Mouse (Mus musculus) neural tube, embryonic 14.5 days (tissue): ENCODE measurements around the gene Cacna2d1. TPM values are rescaled to one million over a fixed set of nuclear protein-coding genes. Genes with fewer than 3 reads are reported as not detected.

Source experiments
- ATAC-seq: fragments of 200-750 bp; cut with Nextera tagmentation; 2 replicates; pipeline ENCODE4 v1.8.0; 2017; ENCODE audit warnings: low read depth, mild to moderate bottlenecking, moderate TSS enrichment, moderate library complexity
- H3K27ac ChIP-seq: fragments of 300-500 bp; sonication (generic); 2 replicates; pipeline ENCODE4 v1.5.1; 2014; ENCODE audit warnings: low read depth, mild to moderate bottlenecking, control low read depth, low read length, moderate library complexity, mixed read lengths
- H3K27me3 ChIP-seq: fragments of 300-500 bp; sonication (generic); 2 replicates; pipeline ENCODE4 v1.6.1; 2014; ENCODE audit warnings: low read length; ENCODE audit not compliant: control insufficient read depth, insufficient read depth
- H3K36me3 ChIP-seq: fragments of 300-500 bp; sonication (generic); 2 replicates; pipeline ENCODE4 v1.6.1; 2014; ENCODE audit warnings: low read length, mixed read lengths; ENCODE audit not compliant: control insufficient read depth, insufficient read depth
- H3K4me1 ChIP-seq: fragments of 300-500 bp; sonication (generic); 2 replicates; pipeline ENCODE4 v1.6.1; 2014; ENCODE audit warnings: low read length; ENCODE audit not compliant: control insufficient read depth, insufficient read depth
- H3K4me2 ChIP-seq: fragments of 300-500 bp; sonication (generic); 2 replicates; pipeline ENCODE4 v1.6.1; 2014; ENCODE audit warnings: mild to moderate bottlenecking, low read depth, low read length, control low read depth
- H3K4me3 ChIP-seq: fragments of 300-500 bp; sonication (generic); 2 replicates; pipeline ENCODE4 v1.5.1; 2014; ENCODE audit warnings: low read depth, low read length, control low read depth, mixed read lengths
- H3K9ac ChIP-seq: fragments of 300-500 bp; sonication (generic); replicated peaks from 2 replicates; pipeline ENCODE4 v1.6.1; 2014; ENCODE audit warnings: low read depth, mild to moderate bottlenecking, control low read depth, low read length, mixed read lengths
- H3K9me3 ChIP-seq: fragments of 300-500 bp; sonication (generic); 2 replicates; pipeline ENCODE4 v1.6.1; 2016; ENCODE audit warnings: low read length; ENCODE audit not compliant: control insufficient read depth
- WGBS: fragments of 180-500 bp; shearing (Covaris S2); extraction: QIAGEN DNeasy Blood & Tissue Kit; methylation state at CpG from one replicate; pipeline ENCODE4 v1.1.7; 2014; 5-methylcytosine and 5-hydroxymethylcytosine counted together
- polyA plus RNA-seq: library from polyadenylated mRNA; unstranded; fragments of >200 nt; fragmentation: Nextera tagmentation; extraction: Ambion mirVana; gene quantifications from 2 replicates; pipeline ENCODE4 v1.2.1, GENCODE M21; 2014

Cacna2d1 gene
- polyA plus RNA-seq, 1 experiment from 2014 or later, result 59.1 TPM

- ATAC-seq, result no peak
- WGBS, result 95% methylated on average over 3 of the region's 3 CpGs
Measured at GRCm38 (mm10) chr5:16376329-16376908, 441.9 kb downstream of the Cacna2d1 start.

DNA sequence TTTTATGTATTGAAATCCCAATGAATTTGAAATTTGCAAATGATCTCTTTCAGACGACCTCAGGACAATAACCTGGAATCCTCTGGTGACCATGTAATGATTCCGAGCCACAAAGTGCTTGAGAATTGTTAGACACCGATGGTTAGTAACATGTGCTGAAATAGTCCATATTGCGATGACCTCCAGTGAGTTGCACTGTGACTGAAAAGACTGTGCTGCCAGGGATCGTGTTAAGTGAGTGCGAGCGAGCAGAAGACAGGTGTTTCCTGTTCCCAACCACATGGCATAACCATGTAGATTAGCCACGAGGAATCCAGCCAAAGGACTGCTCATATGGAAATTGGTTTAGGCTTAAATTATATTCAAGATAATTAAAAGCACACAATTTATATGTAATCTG lies 475.5 kb downstream of the Cacna2d1 start:
- no peak overlapping the region for H3K4me3 ChIP-seq
- no peak overlapping the region for H3K4me2 ChIP-seq
- no peaks in the 10 kb centered on the region for H3K36me3 ChIP-seq
- H3K27me3 ChIP-seq, result no peaks in the 10 kb centered on the region
- no peaks in the 10 kb centered on the region for H3K9me3 ChIP-seq
- ATAC-seq, result no peak
- 83% methylated on average over 8 of the region's 8 CpGs for WGBS
- H3K9ac ChIP-seq, result no peak overlapping the region
- H3K4me1 ChIP-seq, result no peaks in the 10 kb centered on the region
- no peak overlapping the region for H3K27ac ChIP-seq

More at GRCm38 (mm10) chr5:16376329-16376908, 441.9 kb downstream of the Cacna2d1 start:
- Histone ChIP-seq H3K9me3 (no peaks in the 10 kb centered on the region), H3K4me2 (no peak overlapping the region), H3K27me3 (no peaks in the 10 kb centered on the region), H3K4me1 (no peaks in the 10 kb centered on the region), H3K4me3 (no peak overlapping the region), H3K9ac (no peak overlapping the region), H3K27ac (no peak overlapping the region), H3K36me3 (no peaks in the 10 kb centered on the region)

DNA sequence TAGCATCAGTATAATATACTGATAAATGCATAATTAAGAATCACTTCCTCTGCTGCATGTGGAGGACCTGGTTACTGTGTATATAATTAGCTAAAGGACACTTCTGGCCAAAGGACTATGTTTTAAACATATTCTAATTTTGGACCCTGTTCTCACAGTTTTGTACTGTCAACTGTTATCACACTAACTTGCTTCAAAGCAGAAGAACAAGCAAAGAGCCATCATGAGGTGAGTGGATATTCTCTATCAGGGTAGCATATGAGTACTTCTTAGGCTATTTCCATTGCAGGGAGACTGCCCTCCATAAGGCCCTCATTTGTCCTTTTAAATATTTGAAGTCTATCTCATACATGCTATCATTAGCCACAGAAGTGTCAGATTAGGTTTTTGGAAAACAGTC lies 480.2 kb downstream of the Cacna2d1 start:
- H3K27me3 ChIP-seq, result no peaks in the 10 kb centered on the region
- no peak overlapping the region for H3K4me3 ChIP-seq
- no peak overlapping the region for H3K9ac ChIP-seq
- no peaks in the 10 kb centered on the region for H3K36me3 ChIP-seq
- ATAC-seq, result no peak
- H3K4me2 ChIP-seq, result no peak overlapping the region
- H3K9me3 ChIP-seq, result no peaks in the 10 kb centered on the region
- no peak overlapping the region for H3K27ac ChIP-seq
- H3K4me1 ChIP-seq, result no peaks in the 10 kb centered on the region

DNA sequence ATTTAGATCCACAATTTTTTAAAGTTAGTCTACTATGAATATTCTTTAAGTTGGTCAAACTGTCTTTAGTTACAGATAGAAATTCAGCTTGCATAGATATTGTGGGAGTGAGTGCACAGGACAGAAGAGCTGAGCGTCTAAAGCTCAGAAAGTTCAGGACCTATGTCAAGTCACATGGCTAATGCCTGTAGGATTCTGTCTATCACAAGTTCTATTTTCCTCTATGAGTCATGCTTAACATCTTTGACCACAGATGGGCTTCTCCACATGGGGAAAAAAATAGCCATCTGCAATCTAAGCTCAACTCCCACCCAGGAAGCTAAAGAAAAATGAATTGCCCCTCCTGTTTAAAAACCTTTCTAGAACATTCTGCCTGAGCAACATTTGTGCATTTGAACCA lies 483.5 kb downstream of the Cacna2d1 start:
- Histone ChIP-seq H3K9ac (no peak overlapping the region), H3K4me1 (no peaks in the 10 kb centered on the region), H3K36me3 (no peaks in the 10 kb centered on the region), H3K4me2 (no peak overlapping the region), H3K27me3 (no peaks in the 10 kb centered on the region), H3K4me3 (no peak overlapping the region), H3K9me3 (no peaks in the 10 kb centered on the region), H3K27ac (no peak overlapping the region)
- WGBS, result 89% methylated on average over 1 of the region's 1 CpGs
- no peak for ATAC-seq

DNA sequence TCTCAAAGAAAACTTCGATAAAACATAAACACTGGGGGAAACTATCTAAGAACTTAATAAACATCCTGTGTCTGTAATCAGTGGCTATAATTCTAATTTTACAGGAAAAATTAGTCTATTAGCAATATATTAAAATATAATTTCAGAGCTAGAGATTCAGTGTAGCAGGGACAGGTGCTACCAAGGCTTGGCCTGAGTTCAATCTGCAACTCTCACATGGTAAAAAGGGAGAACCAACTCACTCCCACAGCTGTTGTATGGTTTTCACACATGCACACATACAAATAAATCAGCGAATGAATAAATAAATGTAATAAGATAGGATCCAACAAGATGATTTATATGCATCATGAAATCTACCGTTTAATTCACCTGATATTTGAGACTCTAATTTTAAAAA lies 484.0 kb downstream of the Cacna2d1 start:
- no peaks in the 10 kb centered on the region for H3K9me3 ChIP-seq
- WGBS, result 81% methylated on average over 3 of the region's 3 CpGs

More for the DNA sequence above, 484.0 kb downstream of the Cacna2d1 start:
- Histone ChIP-seq H3K4me3 (no peak overlapping the region), H3K4me2 (no peak overlapping the region), H3K36me3 (no peaks in the 10 kb centered on the region), H3K27me3 (no peaks in the 10 kb centered on the region), H3K4me1 (no peaks in the 10 kb centered on the region), H3K9ac (no peak overlapping the region), H3K27ac (no peak overlapping the region)
- no peak for ATAC-seq

Other genes with a start within 250 kb of the Cacna2d1 start
- not detected in 2 replicates for gene Speer4c, start 220.4 kb upstream of the Cacna2d1 start, polyA plus RNA-seq